Mouse (Mus musculus) c-Kit-positive CD71-negative TER-119-negative erythroid progenitor cells, embryonic 14.5 days (primary cell): ENCODE measurements around the gene Ola1.
A peak's percentile ranks its signal among the peaks of the same experiment; 100 is the strongest.

Experiments
- DNase-seq: peaks from one replicate; pipeline ENCODE4 v3.0.0-alpha.2; 2013; ENCODE audit warnings: low read depth

Ola1 gene

DNA sequence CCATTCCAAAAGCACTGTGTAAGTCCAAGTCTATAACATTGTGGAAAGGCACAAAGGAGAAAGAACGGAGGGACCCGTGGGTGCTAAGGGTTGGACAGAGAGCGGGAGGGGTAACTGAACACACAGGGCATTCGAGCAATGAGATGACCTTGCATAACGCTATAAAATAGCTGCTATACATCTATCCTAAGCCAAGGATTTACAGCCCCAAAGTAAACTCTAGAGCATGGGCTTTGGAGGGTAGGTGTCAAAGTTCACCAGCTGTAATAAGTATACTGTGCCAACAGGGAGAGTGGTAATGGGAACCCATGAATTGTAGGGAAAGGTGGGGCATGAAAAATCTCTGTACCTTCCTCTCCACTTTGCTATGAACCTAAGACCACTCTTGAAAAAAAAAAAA, at the start of gene Ola1:
TSS of gene Ola1 (minus strand) at position 12 of the 400 bp plus-strand sequence.
- no peak for DNase-seq

DNA sequence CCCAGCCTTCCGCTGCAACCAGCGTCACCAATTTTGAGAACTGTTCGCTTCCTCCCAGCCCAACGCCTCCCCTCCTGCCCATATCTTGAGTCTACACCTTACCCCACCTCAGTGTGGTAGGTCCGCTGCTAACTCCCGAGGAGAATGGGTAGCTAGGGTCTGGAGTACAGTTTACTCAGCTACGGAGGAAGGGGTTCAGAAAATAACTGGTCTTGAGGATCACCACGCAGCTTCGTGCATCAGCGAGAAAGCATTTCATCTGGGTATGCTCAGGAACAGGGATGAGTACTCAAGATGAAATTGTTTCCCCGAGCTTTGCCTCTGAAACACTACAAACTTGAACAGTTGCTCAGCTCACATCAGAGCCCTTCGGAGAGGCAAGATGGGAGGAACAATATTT, 49.6 kb upstream of the Ola1 start:
- no peak for DNase-seq

DNA sequence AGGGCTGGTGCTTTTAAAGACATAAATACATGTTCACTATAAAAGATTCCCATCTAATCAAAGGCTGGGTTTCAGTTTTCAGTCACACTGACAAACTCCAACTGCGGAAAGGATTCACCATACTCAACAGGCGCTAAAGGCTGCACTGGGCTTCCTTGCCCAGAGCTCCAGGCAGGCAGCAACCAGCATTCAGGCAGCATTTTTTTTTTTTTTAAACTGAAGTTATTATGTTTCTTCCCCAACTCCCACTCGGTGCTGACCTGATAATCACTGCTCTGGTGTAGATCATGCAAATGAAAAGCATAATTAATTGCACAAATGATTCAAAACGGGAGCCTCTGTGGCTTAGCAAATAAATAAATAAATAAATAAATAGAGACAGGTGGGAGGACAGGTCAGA, 49.1 kb upstream of the Ola1 start:
- no peak for DNase-seq

DNA sequence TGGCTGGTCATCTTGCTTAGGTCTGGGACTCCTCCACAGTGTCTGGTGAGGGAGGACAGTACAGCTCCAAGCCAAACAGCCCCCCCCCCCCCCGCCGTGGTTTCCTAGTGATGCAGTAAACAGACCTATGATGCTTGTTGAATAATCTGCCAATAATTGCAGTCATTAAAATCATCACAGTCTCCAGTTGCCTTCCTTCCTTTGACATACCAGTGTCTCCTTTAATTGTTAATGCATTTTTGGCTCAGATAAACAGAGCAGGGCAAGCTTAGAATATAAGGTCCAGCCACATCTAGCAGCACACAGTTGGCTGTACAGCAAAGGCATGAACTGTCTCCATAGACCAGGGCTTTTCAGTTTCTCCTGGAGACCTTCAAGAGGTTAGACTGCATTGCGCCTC, 48.5 kb upstream of the Ola1 start:
- no peak for DNase-seq

DNA sequence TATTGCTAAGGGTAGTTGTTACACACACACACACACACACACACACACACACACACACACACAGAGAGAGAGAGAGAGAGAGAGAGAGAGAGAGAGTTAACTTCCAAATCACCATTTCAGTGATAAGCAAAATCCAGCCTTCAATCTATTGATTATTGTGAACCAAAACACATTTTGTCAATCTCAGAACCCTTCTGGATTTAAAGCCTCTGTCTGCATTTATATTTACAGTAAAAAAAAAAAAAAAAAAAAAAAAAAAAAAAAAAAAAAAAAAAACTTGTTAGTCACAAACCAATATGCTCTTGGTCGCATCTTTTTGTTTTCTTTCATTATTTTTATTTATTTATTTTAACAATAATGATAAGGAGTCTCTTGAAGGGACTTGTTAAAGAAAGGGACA, 47.9 kb upstream of the Ola1 start:
- no peak for DNase-seq

DNA sequence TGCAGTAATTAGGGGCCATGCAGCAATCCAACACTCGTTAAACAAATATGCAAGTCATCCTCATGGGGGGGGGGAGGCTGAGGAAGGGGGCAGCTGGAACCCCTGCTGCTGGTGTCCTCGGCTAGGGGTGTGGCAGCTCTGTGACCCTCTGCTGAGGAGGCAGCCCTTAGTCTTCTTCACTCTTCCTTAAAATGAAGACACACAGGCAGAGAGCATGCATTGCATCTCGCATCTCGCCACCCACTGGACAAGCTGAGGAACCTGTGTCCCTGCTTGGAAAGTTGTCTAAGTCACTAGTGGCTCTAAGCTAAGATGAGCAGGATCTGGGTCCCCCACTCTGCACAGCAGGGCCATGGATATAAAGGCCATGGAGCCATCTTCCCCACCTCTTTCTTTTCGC, 47.3 kb upstream of the Ola1 start:
- DNase-seq, result no peak

DNA sequence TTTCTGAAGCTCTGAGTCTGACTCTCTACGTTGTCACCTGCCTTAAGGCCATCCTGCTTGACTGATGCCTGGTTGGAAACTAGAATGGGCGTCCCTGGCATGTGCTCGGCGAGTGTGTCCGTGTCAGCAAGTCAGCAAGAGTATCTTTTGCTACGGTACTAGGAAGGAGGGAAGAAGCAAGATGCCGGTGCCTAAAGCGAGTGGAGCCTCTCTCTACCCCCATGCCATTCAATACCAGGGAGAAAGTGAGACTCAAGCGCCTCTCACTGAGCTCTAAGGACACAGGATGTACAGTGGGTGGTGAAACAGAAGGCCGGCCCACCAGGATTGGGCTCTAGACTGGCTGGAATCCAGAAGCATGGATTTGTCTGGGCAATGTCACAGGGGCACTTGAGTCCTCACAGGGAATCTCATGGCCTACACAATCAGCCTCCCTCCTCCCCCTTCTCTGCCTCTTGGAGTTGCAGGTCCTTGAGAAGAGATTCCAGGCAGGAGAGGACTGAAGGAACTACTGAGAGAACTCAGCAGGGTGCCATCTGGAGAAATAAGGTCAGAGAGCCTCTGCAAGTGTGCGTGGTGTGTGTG, 46.0 kb upstream of the Ola1 start:
- no peak for DNase-seq

DNA sequence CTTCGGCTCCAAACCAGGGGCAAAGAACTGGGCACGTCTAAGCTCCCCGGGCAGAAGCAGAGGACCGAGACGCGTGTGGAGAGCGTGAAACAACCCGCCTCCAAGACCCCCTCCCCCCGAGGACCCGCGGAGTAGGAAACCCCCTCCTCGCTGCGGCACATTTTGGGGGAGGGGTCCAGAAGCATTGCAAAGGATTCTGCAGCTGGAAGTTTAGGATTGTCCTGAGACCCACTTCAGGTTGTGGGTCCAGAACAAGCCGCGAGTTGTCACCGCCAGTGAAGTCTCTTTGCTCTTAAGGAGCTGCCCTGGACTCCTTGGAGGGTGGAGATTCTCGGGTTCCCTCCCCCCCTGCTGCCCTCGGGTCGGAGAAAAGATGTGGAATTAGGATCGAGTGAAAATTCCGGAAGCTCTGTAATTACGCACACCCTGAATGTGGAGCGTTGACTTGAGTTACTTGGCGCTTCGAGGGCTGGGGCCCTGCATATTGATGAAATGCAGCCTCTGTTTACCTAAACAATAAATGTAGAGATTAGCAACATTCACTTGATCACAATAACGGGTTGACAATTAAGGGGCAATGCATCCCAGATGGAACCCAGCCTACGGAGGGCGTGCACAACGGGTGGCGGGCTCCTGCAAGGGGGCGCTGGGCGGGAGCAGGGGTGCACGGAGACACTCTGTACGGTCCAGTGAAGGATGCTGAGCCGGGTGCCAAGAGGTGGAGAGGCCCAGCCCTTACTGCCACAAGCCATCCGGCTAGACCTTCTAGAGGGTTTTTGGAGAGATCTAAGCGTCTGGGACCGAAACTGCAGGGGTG, 45.3 kb upstream of the Ola1 start:
- DNase-seq, result no peak

DNA sequence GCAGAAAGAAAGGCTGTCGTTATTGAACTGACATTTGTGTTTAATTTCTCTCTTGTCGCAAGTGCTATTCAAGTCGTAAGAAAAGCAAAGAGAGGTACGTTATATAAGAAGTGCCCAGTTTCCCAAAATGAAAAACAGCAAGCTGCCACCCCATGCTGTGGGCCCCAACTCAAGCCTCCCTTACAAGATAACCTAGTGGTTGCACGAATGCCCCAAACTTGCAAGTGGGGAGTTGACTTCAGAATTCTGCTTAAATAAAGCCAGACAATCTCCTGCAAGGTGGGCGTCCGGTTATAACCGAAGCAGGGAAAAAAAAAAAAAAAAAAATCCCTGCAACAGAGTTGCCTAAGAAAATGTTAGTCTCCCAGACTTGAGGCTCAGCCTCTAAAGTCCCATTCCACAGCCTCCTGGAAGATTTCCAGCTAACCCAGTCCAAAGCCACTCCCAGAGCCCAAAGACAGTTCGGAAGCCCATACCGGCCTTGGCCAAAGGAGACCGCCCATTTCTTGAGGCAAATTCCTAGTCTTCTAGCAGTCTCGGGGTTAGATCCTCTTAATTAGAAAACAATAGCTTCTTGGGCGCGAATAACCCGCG, 44.5 kb upstream of the Ola1 start:
- DNase-seq, result no peak

DNA sequence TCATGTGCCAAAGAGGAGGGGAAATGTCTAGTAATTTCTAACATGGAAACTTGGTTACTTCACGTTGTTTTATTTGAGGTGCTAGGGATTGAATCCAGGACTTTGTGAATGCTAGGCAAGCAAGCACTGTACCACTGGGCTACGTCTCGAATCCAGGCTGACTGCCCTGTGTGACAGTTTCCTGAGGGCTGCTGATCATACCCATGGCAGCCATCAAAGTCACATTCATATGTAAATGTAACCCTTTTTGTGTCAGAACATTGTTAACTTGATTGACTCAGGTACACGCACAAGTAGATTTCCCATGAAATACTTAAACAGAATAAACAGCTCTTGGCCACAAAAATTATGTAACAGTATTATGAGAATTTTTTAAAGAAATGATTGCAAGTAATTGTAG, 30.0 kb upstream of the Ola1 start:
- no peak for DNase-seq

DNA sequence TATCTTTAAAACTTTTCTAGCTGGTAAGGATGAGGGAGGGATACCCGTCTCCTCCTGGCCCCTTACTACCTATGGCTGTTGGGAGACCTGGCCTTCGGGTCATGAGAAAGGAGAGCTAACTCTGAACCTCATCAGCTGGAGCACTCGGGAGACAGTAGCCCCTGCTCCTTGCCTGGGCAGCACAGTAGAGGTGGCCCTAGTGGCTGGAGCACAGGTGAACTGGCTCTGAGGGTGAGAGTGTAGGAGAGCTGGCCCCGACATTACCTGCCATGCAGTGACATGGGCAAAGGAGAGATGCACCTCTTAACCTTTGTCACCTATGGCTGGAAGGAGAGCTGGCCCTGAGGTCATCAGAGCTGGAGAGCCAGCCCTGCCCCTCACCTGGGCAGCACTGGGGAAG, 22.6 kb upstream of the Ola1 start:
- no peak for DNase-seq

DNA sequence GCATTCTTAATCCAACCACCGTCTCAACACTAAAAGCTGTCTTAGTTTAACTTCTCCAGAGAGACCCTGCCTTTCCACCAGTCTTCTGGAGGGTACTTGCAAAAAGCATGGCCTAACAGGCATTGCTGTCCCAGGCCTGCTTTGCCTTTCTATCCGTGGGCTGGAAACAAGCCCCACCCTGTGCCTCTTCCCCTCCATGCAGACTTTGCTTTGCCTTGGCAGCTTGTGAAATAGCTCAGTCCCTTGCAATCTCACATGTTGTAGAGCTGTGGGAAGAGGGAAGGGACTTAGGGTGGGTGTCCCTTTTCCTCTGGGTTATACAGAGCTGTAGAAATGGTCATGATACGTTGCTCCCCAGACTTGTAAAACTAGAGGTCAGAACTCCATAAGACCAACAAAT, 12.4 kb upstream of the Ola1 start:
- DNase-seq, result no peak

DNA sequence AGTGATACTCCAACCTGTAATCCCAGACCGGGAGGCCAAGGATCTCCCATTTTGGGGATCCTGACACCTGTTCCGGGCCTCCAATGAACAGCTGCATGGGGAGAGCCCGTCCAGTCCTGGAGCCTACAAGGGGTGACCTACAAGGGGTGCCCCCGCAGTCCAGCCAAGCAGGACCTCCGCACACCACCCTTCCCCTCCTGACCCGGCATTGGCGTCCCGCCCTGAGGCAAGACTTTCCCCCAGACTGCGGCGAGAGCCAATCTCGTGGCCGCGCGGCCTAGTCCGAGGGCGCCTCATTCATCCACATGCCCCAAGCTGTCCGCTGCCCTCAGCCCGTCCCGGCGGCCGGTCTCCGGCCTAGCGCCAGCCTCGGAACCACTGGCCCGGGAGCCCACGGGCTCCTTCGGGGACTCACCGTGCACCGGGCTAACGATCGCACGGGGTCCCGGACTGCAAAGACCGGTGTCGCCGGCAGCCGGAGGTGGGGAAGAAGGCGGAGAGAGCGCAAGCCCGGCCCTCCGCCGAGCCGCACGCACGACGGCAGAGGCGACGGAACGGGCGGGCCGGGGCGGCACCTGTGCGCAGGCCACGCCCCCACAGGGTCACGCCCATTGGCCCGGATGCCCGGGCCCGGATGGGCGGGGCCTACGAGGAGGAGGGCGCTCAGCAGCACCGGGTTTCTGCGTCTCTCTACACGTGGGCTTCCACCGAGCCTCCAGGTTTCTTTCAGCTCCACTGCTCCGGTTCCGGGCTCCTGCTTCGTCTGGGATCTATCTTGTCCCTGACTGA, 4.7 kb downstream of the Ola1 start:
- peak; percentile 86 for DNase-seq

DNA sequence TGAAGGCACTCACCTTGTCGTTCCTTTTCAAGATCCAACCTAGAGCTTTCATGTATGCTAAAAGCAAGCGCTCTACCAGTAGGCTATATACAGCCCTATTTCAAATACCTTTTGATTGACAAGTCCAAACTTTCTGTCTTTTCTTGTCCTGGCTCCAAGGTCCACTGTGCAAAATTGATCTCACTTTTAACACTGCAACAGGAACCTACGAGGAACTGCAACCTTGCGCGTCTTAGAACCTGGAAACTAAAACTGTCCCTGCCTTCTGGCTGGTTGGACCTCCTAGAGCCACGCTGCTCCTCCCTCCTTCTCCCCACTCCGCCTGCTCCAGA, 5.2 kb downstream of the Ola1 start:
- DNase-seq, result peak; percentile 12

DNA sequence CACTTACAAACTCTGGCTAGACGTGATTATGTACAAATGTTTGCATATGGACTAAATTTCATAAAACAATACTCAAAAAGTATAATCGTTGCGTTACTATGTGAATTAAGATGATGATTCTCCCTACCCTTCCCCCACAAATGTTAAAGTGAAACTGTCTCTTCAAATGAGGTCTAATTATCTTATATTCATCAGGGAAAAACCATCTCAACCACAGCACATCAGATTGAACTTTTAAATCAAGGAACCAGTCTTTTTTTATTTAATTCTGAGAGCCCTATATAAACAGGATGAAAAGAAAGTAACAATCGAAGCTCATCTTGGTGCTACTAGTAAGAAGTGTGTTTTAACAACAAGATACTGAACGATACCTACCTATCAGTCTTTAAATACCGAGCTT, 14.4 kb downstream of the Ola1 start:
- DNase-seq, result no peak

DNA sequence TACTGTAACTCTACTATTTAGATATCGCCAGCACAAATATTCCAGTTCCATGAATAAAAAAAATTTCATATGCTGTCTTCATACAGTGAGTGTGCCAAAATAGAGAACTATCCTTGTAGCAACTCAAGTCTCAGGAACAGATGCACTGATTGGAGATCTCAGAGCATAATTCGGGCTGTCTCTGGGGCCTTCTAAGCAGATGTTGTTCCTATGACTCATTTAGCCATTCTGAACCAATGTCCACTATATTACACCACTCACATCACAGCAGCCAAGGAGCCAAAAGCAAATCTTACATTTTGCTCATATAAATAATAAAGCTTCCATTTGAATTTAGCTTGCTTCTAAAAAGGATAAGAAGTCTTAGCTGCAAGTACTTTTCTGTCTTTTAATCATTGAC, 30.2 kb downstream of the Ola1 start:
- DNase-seq, result no peak

DNA sequence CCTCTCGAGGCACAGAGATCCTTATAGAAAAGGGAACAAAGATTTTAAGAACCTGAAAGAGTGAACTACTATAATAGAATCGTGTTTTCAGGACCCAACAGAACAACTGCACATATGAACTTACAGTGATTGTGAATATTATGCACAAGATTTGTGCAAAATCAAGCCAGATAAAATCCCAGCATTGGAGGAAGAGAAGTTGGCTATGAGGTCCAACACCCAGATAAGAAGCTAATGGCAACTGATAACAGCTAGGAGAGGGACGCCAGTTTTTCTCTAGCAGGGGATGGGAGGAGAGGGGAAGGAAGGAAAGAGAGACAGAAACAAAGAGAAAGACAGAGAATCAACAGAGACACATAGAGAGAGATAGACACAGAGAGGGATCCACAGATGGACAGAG, 33.5 kb downstream of the Ola1 start:
- no peak for DNase-seq

DNA sequence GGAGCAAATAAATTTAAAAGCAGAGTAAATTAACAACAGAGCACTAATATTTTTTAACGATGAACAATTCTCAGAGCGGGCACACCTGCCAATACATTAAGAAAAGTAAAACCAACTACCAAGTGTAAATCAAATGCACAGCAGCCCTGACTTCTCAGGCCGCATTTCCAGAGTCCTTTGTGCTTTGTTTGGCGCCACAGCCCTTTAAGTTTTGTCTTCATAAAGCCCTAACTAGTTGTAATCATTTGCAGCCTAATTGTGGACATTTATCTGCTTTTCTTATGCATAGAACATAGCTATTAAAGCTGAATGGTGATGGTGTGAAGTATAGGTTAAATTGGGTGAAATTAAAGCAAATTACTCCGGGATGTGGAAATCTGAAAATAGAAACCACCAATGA, 49.2 kb downstream of the Ola1 start:
- DNase-seq, result no peak

DNA sequence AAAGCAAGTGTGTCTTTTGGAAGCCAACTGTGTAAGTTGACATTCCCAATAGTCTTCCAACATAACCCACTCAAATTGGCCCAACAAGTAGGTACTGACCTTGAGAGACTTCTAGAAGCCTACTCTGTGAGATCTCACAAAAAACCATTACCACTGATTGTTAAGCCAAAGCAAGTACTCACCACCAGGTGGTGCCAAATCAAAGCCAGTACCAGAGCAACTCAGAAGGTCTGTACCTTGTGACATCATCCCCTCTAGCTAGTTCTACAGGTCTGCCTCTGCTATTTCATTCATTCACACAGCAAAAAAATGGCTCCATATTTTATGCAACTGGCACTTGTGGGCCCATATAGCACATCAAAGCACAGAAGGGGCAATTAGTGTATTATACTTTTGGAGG, 51.6 kb downstream of the Ola1 start:
- DNase-seq, result peak; percentile 50

DNA sequence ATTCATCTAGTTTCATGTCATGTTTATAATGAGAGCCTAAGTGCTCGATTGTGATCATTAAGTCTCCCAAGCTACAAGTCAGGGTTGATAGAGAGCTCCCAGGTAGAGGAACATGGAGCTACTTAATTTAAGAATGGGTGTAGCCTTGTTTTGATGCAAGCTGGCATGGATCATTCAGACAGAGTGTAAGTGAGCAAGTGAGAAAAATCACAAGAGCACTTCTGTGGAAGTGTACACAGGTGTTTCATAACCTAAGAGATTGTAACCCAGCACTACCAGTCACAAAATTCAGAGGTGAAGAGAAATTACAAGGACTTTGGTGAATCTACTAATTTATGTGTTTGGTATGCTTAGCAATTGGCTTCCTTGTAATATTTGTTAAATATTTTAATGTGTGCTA, 54.1 kb downstream of the Ola1 start:
- DNase-seq, result no peak

DNA sequence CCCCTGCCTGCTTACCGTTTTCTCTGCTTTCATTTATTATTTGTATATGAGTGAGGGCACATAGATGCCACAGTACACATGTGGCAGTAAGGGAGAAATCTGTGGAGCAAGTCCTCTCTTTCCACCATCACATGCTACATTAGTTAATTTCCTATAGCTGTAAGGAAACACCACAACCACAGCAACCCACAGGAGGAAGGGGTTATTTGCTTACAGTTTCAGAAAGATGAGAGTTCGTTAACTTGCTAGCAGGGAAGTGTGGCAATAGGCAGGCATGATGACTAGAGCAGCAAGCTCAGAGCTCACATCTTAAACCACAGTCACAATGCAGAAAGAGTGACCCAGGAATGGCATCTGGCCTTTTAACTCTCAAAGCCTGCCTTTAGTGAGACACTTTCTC, 58.0 kb downstream of the Ola1 start:
- DNase-seq, result no peak

DNA sequence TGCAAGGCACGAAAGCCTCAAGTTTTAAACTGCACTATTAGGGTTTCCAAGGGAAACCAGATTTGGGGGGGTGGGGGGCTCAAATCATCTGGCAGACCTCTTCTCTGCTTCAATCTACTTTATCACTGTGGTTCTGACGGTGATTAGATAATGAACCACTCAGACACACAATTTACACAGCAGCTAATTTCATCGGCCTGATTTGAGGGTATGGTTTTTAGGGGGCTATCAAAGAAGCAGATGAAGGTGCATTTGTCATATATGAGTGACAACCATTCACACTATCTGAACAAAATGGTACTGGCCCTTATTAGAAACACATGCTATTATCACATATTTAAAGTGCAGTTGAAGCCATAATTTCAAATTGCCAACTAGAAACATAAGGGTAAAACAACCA, 61.5 kb downstream of the Ola1 start:
- no peak for DNase-seq

DNA sequence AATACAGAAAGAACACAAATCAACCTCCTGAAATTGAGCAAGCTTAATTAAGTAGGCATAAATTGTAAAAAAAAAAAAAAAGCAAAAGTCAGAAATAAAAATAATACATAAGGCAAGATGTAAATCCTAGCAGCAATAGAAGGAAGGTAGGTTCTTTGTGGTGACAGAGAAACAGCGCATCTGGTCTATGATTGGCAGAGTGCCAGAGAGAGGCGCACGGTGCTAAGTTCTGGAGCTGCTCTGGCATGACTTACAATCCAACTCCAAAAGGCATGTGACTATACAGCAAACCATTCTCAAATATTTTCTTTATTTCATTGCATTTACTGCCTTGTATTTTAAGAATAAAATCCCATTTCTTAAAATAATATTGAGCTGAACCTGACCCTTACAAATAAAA, 68.2 kb downstream of the Ola1 start:
- no peak for DNase-seq
